Mouse (Mus musculus): ENCODE data around the gene Arpin. TPM values are rescaled to one million over a fixed set of nuclear protein-coding genes. Genes with fewer than 3 reads are reported as not detected.

Gene Arpin
- total RNA-seq, 2 experiments from 2014 or later, result 2.8 to 3.5 TPM

DNA sequence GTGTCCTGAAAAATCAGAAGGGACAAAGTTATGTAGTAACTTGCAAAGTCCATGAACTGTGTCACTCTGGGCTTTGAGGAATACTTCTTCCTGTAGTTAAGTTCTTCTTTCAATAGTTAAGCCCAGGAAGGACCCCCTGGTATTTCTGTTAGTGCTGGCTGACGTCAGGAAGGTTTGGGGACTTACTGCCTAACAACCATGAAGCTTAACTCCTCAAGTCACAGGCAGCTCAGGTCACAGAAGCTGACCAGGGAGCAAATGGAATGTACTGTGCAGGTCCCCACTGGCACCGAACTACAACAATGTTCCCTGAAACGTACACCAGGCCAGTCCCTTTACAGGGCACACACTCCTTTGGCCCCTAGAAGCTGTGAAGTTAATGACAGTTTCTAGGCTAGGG, 39.9 kb downstream of the Arpin start:
- DNase-seq, result no peak
- intact Hi-C loops (cut with DNase I), result no loop called here

DNA sequence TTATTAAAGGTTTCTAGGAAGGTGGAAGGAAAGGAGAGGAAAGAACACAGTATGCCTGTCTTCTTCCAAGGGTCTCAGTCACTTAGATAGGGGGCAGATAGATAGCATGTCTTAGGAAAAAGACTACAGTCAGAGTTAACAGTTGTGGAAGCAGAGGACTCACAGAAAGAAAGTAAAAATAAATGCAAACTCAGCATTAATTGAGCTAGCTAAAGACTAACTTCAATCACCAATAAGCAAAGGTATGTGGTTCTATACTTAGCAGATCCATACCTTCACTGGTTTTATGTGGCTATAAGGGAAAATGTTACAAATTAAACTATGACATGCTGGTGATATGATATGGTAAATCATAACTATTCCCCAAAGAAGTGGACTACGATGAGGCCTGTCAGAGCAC, 40.4 kb downstream of the Arpin start:
- intact Hi-C loops (cut with DNase I), result no loop called here
- no peak for DNase-seq

GRCm38 (mm10) chr7:79892576-79893428, 42.4 kb downstream of the Arpin start:
- intact Hi-C loops (cut with DNase I), result no loop called here
- DNase-seq, result no peak

- no peak for DNase-seq
- intact Hi-C loops (cut with DNase I), result no loop called here
Observed at GRCm38 (mm10) chr7:79890436-79891221, 44.5 kb downstream of the Arpin start.

- no peak for DNase-seq
- intact Hi-C loops (cut with DNase I), result no loop called here
Observed at GRCm38 (mm10) chr7:79888603-79889002, 46.6 kb downstream of the Arpin start.

- no peak for DNase-seq
- intact Hi-C loops (cut with DNase I), result no loop called here
Observed at GRCm38 (mm10) chr7:79883613-79884334, 51.4 kb downstream of the Arpin start.

DNA sequence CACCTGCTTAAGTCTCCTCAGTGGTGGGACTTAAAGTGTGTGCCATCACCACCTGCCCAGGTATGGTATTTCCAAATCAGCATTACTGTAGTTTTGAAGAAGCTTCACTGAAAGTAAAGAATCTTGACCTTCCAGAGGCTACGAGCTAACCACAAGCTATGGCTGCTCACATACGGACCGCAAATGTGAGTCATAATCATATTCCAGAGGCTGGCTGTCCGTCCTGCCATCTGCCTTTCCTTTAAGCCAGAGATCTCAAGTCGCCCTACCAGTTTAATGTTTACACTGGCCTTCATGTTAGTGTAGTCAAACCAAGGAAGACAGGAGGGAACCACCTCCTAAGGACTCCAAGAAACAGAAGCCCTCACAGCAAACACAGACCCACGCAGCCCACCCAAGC, 53.3 kb downstream of the Arpin start:
- intact Hi-C loops (cut with DNase I), result no loop called here
- DNase-seq, result no peak

GRCm38 (mm10) chr7:79880998-79881397, 54.2 kb downstream of the Arpin start:
- peak in 1 of 2 experiments; percentile 60 for DNase-seq
- intact Hi-C loops (cut with DNase I), result no loop called here

GRCm38 (mm10) chr7:79880033-79880432, 55.1 kb downstream of the Arpin start:
- DNase-seq, result no peak
- intact Hi-C loops (cut with DNase I), result no loop called here

- intact Hi-C loops (cut with DNase I), result no loop called here
- no peak for DNase-seq
Observed at GRCm38 (mm10) chr7:79878455-79879025, 56.6 kb downstream of the Arpin start.

Small RNA genes lying within 50 kb of the gene (microRNA-seq; reads per million reads assigned to microRNA genes)
- 0 reads per million in 2 experiments for gene Gm24541

Other genes starting within 250 kb of the Arpin start
- gene Kif7, start 219.6 kb downstream of the Arpin start, total RNA-seq (2021), result under 1 TPM; 0.52 to 0.71 TPM
- gene Plin1, start 202.5 kb downstream of the Arpin start, total RNA-seq (2021), result 1 to 10 TPM; 3.5 to 6.5 TPM
- gene Pex11a, start 192.2 kb downstream of the Arpin start, total RNA-seq (2021), result 10 to 100 TPM in 1 of 2 experiments, 1 to 10 TPM in 1; 9.8 to 11.5 TPM
- gene Wdr93, start 192.2 kb downstream of the Arpin start, total RNA-seq (2021), result not detected
- gene Mesp1, start 141.6 kb downstream of the Arpin start, total RNA-seq (2021), result not detected
- gene Mesp2, start 124.6 kb downstream of the Arpin start, total RNA-seq (2021), result not detected
- 1 to 10 TPM; 3.6 to 4.8 TPM for gene Anpep, start 74.3 kb downstream of the Arpin start, total RNA-seq (2021)
- 10 to 100 TPM; 16.0 to 17.9 TPM for gene Ap3s2, start 14.7 kb downstream of the Arpin start, total RNA-seq (2021)
- gene Zfp710, start 89.5 kb upstream of the Arpin start, total RNA-seq (2021), result 10 to 100 TPM; 24.2 to 26.5 TPM
- 100 to 1,000 TPM; 186 to 375 TPM for gene Idh2, start 180.0 kb upstream of the Arpin start, total RNA-seq (2021)

All from gastrocnemius, postnatal 36 days (tissue).